Mouse (Mus musculus): ENCODE results near the gene Tmem98. TPM values are rescaled to one million over a fixed set of nuclear protein-coding genes. Genes with fewer than 3 reads are reported as not detected.

Gene Tmem98
- total RNA-seq, 2 experiments from 2014 or later = 0.71 to 0.78 TPM

GRCm38 (mm10) chr11:80853014-80853413 lies 43.0 kb downstream of the Tmem98 start:
- no peak for DNase-seq (ENCODE audit: low spot score)

GRCm38 (mm10) chr11:80854430-80854829 lies 44.5 kb downstream of the Tmem98 start:
- no peak for DNase-seq (ENCODE audit: low spot score)

DNA sequence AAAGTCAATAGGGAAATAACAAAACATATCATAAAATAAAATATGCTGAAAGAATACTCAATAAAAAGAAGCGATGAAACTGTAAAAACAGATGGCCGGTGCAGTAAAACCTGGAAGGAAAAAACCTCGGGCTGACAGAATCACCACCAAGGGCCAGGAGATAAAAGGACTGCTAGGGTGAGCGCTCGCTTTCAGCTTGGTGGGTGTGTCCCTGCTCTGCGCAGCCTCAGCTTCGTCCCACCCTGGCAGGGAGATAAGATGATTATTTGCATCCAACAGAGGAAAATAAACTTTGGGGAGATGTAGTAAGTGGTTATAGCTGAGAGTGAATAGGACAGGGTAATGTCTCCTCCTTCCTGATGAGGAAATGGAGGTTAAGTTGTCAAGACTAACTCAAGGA lies 44.9 kb downstream of the Tmem98 start:
- no peak for DNase-seq (ENCODE audit: low spot score)

- DNase-seq (ENCODE audit: low spot score) = no peak
These were observed 46.9 kb downstream of the Tmem98 start for GRCm38 (mm10) chr11:80856827-80857226.

- no peak for DNase-seq (ENCODE audit: low spot score)
These were observed 48.1 kb downstream of the Tmem98 start, which contains the start of gene Spaca3 for GRCm38 (mm10) chr11:80858065-80858464. Gene Spaca3, plus strand, starts transcription at chr11:80858365.

- DNase-seq (ENCODE audit: low spot score) = no peak
These were observed 53.0 kb downstream of the Tmem98 start for GRCm38 (mm10) chr11:80862941-80863340.

DNA sequence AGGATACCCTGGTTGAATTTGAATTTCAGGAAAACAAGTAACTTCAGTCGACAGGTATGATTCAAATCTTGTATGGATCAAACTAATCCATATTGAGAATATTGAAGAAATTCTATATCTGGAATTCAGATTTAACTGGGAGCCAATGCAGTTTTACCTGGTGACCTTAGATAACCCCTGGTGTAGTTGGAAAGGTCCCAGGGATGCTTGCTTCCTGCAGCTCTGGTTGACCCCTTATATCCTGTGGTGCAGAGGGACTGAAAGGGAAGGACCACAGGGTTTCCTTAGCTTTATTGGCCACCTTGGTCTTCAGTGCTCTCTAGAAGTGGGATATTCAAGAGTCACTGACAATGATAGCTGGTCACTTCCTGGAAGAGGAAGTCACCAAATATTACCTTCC lies 58.1 kb downstream of the Tmem98 start:
- DNase-seq (ENCODE audit: low spot score) = no peak

Other genes starting within 250 kb of the Tmem98 start
- 1 to 10 TPM; 2.7 to 4.2 TPM for gene Myo1d, start 30.1 kb upstream of the Tmem98 start, total RNA-seq (2021)
- gene Spaca3, start 48.2 kb downstream of the Tmem98 start, total RNA-seq (2021) = not detected